Mouse (Mus musculus) T-helper 17 cell (primary cell): ENCODE measurements at regions not wholly inside any gene's neighbourhood (a gene's known extent, or its start where the extent isn't known, plus 50 kb on each side); places are given as distances from the start of the nearest gene placed in this dataset.

Experiments
- in situ Hi-C, 2 experiments: fragments of 300-600 bp; cut with MboI, MseI; formaldehyde crosslinking; loops; 1 replicate in 1 of 2; 2 replicates in 1 of 2; pipeline ENCODE4 v1.15.1; 2025; ENCODE audit warnings: high pct_unique_total_duplicates in 2 of 2

DNA sequence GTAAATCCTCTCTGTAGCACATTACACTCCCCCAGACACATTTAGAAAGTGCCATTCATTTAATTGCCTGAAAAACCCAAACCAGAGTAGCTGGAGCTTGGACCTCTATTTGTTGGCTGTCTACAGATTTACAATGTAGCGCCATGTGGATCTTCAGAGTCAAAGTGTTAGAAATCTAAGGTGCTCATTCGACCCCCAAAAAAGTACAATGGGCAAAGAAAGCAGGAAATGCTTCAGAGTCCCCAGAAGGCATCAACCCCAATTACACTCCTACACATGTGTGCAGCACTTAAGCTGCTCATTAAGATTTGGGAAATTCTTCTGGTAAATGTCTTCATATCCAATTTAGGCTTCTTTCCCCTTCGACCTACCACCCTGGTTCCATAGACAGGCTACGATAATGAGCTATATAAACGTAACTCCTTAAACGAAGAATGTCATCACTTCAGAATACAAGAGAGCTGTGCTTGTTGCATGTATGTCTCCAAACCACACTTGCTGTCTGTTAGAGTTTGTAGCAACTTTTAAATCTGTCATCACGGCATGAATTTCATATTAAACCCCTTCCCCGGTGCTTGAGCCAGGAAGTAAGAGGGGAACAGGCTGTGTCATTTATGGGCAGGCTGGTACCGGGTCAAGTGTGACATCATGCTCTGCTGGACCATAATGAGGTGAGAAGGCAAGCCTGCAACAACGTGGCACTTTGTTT lies 219.4 kb upstream of the Hnrnpa3 start:
- in situ Hi-C loops = no loop called here

DNA sequence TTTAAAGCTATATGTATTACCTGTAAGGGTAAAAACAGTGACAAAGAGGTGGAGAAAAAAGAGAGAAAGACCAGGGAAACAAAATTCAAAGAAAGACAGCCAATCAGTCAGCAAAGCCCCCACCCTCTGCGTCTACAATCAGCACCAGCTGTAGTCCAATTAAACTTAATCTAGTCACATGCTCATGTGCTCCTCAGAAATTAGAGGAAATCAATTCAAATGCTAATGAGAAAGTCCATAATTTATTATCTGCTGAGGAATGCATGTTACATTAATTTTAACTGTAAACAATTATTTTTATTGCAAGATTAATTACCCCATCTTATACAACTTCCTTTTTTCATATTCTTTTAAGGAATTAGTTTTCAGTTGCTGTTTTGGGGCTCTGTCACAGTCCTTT lies 216.4 kb upstream of the Hnrnpa3 start:
- in situ Hi-C loops = no loop called here

DNA sequence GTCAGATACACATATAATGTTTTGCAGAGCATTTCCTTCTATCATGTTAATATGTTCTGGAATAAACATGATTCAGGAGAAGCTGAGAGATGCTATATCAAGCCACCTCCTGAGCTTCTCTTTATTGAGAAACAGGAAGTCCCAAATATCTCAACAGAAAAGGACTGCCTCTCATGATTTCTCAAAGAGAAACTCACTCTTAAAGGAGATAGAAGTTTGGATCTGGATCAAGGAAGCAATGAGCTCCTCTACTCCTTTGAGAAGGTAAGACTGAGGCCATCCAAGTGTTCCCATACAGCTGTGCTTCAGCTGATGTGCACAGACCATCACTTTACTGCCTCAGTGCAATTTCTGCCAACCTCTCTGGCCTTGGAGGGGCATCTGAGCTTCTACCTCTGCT lies 213.9 kb upstream of the Hnrnpa3 start:
- in situ Hi-C loops = no loop called here

DNA sequence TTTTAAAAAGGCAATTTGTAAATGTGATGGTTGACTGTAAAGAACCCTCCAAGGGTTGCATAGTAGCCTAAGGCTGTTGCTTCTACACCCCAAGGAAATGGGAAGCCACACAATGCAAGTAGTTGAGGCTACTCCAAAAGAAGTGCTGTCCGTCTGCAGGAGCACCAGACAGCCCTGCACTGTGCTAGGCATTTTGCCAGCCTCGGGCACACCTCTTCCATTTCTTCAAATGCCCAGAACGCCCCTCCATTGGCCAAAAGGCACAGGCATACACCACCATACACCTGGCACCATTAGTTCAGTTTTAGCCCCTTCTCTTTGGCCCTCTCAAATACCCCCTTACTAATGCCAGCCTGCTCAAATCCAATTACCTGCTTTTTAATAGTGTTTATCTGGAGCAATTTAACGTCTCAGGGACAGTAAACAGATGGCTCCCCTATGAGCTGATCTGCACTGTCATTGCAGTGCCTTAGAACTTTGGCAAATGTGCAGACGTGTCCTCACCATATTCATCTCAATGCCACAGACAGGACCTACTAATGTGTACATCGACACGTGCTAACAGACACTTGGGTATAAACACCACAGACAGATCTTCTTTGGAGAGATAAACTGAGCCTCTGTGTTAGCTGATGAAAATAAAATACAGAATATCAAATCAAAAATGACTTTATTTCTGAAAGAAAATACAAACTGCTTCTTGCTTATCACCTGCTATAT lies 211.9 kb upstream of the Hnrnpa3 start:
- in situ Hi-C loops = no loop called here

DNA sequence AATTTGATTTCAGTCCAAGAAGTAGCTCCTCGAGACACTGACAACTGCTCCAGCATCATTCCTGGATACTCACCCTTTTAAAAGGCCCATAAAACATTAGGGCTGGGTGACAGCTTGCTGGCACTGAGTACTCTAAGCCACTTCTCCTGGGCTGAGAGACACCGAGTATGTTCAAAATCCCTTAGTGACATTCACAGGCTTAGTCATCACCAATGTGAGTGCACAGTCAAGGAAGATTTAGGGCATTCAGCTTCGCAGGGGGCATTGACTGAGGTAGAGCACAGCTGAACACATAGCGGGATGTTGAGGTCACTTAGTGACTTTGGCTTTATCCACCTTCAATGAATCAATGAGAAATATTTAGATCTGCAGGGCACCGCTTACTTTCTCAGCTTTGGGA lies 210.8 kb upstream of the Hnrnpa3 start:
- in situ Hi-C loops = no loop called here

DNA sequence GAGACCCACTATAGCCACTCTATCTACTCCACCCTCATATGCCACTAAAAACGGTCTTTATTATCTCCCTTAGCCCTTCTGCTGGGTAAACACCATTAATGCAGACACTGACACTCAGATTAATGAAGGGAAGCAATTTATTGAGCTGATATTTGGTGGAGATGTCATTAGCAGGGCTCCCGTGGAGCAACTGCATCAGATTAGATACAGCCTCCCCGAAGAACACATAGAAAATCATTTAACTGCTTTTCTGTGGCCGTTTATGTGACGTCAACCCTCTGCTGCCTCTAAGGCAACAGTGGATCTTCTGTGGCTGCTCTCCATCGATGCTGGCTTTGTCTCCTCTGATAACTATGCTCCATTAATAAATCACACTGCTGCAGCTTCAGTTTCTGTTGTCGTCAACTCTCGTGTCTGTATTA lies 207.2 kb upstream of the Hnrnpa3 start:
- in situ Hi-C loops = no loop called here

DNA sequence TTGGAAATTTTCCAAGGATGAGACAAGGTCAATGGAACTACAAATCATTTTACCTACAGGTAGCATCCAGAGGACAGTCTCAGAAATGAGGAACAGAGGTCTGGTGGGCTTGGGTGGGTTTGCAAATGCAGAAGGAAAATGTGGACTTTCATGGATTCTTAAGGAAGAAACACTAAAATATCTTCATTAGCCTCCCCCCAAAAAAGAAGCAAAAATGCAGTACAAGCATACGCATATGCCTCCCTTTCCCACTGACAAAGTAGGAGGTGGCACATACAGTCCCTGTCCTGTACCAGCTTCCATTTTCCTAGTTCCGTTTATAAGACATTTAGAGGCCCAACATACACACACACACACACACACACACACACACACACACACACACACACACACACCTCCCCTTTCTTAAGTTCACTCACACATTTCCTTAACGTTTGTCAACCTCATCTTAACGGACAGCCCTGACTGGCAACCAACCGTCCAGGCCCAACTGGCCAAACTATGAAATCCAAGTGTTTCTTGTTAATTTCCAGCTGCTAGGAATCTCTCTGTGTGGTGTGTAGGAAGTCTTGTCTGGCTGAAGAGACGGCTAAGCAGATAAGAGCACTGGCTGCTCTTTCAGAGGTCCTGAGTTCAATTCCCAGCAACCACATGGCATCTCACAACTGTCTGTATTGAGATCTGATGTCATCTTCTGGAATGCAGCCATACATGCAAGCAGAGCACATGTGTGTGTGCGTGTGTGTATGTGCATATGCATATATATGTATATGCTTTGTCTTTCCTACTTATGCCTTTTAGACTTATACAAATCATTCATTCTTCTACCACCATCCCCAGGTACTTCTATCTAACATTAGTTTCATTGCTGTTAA lies 206.6 kb upstream of the Hnrnpa3 start:
- in situ Hi-C loops = no loop called here

DNA sequence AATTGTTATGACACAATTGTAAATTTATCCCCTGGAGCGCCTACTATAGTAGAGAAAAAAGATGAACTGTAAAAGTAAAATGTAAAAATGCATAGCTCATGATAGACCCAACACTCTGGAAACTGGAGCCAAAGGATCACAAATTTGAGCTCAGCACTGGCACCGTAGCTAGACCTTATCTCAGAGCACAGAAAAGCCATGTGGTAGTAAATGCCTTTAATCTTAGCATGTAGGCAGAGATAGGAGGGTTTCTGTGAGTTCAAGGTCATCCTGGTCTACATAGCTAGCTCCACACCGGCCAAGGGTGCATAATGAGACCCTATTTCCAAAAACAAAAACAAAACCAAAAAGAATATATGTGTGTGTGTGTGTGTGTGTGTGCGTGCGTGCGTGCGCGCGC lies 203.6 kb upstream of the Hnrnpa3 start:
- in situ Hi-C loops = no loop called here

DNA sequence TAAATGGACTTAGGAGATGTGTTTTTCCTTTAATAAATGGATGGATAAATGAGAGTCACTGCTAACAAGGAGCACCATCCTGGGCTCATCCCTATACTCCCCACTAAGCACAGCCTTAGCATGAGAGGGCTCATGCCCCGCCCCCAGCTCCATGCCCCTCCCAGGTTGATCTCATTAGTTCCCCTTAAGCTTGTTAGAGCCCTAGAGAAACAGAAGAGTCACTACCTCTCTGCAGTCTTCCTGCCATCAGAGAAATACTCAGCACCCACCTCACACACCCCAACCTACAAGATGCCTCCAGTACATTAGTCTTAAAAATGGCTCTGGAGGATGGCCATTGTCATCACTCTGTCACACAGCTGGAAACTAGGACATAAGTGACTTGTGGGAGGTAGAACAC lies 202.8 kb upstream of the Hnrnpa3 start:
- in situ Hi-C loops = no loop called here

DNA sequence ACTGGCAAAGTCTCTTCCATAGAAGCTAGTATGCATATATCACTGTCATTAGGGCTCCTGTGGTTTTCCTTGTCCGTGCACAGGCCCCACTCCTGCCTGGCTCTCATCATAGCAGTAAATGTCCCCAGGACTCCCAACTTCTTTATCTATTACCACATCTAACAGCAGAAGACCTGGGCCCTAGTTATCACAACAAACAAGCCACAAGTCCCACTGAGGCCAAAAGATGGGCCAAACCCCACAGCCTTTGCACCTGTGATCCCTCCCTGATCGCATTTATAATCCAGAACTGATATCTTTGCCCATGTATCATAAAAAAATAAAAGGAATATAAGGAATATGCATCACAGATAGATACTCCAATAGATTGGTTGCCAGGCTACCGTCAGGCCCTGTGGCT lies 201.6 kb upstream of the Hnrnpa3 start:
- in situ Hi-C loops = no loop called here

DNA sequence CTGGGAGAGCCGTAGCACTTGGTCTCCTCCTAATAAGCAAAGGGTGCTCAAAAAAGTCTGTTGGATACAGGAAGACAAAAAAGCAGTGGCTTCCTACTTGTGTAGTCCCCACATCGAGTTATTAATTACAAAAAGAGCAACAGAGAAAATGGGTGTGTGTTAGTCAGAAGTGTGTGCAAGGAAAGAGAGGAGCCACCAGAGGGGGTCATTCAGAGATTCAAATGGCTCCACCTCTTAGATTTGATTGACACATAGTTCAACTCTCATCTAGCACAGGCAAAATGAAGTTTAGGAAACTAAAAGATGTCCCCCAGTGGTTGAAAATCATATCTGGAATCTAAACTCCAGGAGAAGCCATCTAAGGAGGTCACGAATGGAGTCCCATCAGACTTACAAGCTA lies 200.2 kb upstream of the Hnrnpa3 start:
- in situ Hi-C loops = no loop called here

DNA sequence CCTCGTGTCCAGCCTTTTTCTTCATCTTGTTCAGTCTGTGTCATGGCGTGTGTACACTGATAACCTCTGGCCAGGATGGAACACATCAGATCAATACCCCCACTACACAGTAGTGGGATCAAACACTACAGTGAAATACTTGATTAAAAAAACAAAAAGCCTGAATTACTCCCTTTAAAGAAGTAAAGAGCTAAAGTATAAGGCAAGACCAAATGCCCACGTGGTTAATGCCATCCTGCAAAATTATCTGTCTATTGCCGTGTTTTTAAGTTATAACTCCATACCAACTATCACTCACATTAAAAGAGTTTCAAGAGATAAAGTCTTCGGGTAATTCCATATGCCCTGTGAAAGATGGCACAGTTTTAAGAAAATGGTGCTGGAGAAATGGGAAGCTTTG lies 198.6 kb upstream of the Hnrnpa3 start:
- in situ Hi-C loops = loop anchor here in 1 of 2 experiments (10.0 kb wide), 1 partner anchor 1374 kb away; no protein-coding TSS in a partner anchor

DNA sequence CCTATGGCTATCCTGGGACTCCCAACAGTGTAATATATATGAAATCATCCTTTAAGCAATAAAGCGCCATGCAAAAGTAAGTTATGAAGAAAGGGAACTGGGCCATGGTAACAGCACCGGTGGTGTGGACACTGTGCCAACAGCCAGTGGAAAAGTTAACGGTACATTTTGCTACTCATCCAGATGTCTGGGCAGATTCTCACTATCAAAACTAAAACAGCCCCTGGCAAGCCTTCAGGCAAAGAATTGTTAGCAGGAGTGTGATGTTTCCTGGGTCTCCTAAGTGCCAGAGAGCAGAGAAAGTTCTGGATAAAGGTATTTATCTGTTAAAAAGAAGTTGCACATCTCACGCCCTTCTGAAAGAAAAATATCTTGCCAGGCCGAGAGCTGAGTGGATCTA lies 198.0 kb upstream of the Hnrnpa3 start:
- in situ Hi-C loops = loop anchor here in 1 of 2 experiments (10.0 kb wide), 1 partner anchor 1374 kb away; no protein-coding TSS in a partner anchor

DNA sequence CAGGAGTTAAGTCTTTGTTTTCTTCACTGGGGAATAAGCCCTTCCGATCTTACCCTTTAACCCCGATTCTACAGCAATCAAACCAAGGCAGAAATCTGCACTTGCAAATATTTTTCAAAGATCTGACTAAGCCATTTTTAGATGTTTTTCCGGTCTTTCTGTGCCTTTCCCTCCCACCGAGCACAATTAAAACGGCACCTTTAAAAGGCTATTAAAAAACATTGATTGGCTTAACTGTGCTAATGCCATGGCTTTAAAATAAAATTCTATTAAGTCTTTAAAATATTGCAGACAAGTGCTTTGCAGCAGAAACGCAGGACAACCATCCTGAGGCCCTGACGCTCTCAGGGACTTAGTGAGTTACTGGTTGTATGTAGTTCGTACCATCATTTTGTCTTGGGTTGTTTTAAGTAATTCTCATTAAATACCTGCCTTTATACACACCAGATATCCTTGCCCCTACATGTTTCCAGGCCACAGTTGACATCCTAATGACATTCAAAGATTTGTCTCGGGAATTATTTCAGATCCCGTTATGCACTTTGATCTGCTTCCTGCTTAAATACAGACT lies 197.6 kb upstream of the Hnrnpa3 start:
- in situ Hi-C loops = loop anchor here in 1 of 2 experiments (10.0 kb wide), 1 partner anchor 1373 kb away; no protein-coding TSS in a partner anchor

DNA sequence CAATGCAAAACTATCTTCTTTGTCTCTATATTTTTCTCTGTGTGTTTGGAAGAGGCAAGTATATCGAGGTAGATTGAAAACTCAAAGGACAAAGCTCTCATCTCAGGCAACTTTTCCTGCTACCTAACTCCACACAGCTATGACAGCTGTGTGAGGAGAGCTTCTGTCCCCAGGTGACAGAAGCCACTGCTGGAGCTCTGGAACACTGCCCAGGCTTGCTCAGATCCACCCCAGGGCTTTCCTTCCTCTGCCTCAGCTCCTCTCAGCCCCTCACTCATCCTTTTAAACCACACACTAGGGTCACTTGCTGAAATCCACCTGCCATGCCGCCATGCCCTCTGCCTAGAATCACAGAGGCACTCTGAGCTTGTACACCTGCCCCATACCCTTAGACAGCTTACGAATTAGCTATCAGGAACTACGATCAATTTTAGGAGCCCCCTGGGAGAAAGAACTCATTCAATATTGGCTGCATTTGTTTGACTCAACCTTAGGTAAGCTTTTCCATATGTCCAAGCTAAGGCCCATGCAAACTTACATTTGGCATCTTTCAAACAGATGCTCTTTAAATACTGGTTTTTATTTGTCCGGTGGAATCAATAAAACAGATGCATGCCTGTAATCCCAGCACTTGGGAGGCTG lies 196.9 kb upstream of the Hnrnpa3 start:
- in situ Hi-C loops = loop anchor here in 1 of 2 experiments (10.0 kb wide), 1 partner anchor 1373 kb away; no protein-coding TSS in a partner anchor

DNA sequence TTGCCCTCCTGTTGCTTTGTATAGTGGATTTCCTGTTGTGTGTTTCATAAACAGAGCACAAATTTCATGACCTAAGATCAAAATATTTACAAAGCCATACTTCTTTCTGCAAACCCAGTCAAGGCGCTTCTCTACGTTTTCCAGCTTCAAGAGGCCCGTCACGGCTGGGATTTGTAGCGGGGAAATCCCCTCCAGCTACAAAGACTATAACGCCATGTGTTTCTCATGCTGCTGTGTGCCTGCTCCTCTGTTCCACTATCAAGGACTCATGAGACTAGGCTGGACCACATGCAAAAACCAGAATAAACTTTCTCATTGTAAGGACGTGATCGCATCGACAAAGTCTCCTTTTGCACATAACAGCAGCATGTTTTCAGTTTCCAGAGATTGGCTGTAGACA lies 196.0 kb upstream of the Hnrnpa3 start:
- in situ Hi-C loops = loop anchor here in 1 of 2 experiments (10.0 kb wide), 1 partner anchor 1372 kb away; no protein-coding TSS in a partner anchor

DNA sequence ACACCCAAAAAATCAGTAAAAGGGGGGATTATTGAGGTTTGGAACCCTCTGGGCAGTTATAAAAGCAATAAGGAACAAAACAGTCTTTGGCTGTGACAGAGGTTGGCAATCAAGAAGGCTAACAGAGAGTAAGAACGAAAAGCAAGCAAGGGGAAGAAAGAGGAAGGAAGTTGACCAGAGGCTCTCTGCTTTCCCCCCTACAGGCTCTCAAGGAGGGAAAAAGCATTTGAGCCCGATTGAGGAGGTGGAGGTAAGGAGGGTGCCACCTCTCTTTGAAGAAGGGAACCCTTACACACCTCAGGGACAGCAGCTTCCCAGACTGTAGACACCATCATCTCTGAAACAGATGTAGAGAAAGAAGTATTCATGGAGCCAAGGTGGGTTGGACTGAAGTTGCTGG lies 194.6 kb upstream of the Hnrnpa3 start:
- in situ Hi-C loops = loop anchor here in 1 of 2 experiments (10.0 kb wide), 1 partner anchor 1370 kb away; no protein-coding TSS in a partner anchor

DNA sequence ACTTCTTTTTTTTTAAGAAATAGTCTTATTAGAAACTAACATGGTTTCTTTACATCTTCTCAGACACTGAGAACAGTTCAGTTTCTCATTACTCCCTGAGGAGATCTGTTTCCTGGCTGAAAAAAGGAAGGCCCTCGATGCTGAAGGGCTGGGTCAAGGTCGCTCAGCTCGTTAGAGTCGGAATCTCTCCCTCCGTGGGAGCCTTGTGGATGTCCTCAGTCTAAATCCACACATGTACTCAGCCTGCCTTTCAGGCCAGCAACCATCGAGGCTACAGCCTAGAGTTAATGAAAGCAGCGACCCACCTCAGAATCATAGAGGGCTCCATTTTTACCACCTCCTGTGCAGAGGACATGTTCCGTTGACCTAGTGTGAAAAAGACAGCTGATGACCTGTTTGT lies 190.2 kb upstream of the Hnrnpa3 start:
- in situ Hi-C loops = loop anchor here in 1 of 2 experiments (10.0 kb wide), 1 partner anchor 1366 kb away; no protein-coding TSS in a partner anchor

DNA sequence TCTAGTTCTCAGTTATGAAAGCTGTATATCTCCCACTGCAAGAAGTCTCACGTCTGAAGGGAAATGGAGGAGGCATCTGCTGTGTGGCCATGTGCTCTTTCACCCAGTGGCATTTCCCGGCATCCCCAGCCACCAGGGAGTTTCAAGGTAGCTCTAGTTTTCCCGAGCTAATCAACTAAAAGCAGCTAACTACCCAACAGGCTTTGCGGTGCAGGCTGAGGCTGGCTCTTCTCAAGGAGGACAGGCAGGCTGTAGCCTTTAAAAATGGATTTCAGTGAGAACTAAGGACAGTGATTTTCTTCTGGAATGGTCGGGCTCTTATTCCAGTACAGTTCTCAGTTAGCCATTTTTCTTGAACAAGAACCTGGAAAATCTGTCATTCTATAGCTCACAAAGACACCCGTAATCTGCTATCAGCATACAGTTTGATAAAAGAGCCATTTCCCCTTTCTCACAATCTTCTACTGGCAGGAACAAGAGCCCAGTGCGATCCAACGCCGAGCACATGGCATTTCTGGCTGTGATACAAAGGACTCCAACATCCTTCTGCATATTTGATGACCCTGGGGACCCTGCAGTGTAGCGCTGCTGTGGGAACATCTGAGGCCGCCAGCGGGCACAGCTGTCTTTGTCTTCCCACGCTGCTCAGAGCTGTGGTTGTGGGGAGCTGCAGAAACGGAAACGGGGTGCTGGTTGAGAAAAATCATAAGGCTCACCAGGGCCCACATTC lies 188.9 kb upstream of the Hnrnpa3 start:
- in situ Hi-C loops = loop anchor here in 1 of 2 experiments (10.0 kb wide), 1 partner anchor 1365 kb away; no protein-coding TSS in a partner anchor

DNA sequence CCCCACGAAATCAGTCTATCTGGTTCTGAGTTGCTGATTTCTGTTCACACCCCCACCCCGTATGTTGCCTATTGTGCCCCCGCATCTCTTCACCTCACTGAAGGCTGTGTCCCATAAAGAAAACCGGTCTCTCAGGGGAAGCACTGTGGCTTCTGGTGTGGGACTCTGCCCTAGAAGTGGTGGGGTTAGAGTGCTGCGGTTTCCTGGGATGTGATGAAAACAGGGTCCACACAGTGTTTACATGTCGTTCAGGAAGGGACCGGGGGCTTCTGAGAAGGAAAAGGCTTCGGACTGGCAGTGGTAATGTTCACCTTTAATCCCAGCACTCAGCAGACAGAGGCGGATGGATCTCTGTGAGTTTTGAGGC lies 188.4 kb upstream of the Hnrnpa3 start:
- in situ Hi-C loops = no loop called here
